Mouse (Mus musculus): ENCODE data around the gene Sec16a. TPM values are rescaled to one million over a fixed set of nuclear protein-coding genes. Genes with fewer than 3 reads are reported as not detected.

Sec16a gene
- 10 to 100 TPM; 50.3 to 50.4 TPM for total RNA-seq (2021)
- long read RNA-seq, full-length matches to known transcripts, result 21 of 60 reads
- long read RNA-seq, partial matches to known transcripts, result 22 of 60 reads
- long read RNA-seq, other reads (novel, unspliced or antisense), result 17 of 60 reads

- DNase-seq (ENCODE audit: low spot score in 2 of 2), result peak; percentile 99 to 100
Observed at GRCm38 (mm10) chr2:26444946-26445665, at the start of gene Sec16a. Gene Sec16a, minus strand, starts transcription at chr2:26445216.

- DNase-seq (ENCODE audit: low spot score in 2 of 2), result no peak
Observed at GRCm38 (mm10) chr2:26494396-26494795, 49.4 kb upstream of the Sec16a start.

GRCm38 (mm10) chr2:26493021-26493781 is 48.2 kb upstream of the Sec16a start:
- DNase-seq (ENCODE audit: low spot score in 2 of 2), result peak in 1 of 2 experiments; percentile 57

GRCm38 (mm10) chr2:26490760-26491301 is 45.8 kb upstream of the Sec16a start:
- no peak for DNase-seq (ENCODE audit: low spot score in 2 of 2)

GRCm38 (mm10) chr2:26488535-26489135 is 43.6 kb upstream of the Sec16a start:
- DNase-seq (ENCODE audit: low spot score in 2 of 2), result no peak

- peak in 1 of 2 experiments; percentile 53 for DNase-seq (ENCODE audit: low spot score in 2 of 2)
Observed at GRCm38 (mm10) chr2:26487322-26488021, 42.5 kb upstream of the Sec16a start.

GRCm38 (mm10) chr2:26486835-26487321 is 41.9 kb upstream of the Sec16a start:
- DNase-seq (ENCODE audit: low spot score in 2 of 2), result no peak

GRCm38 (mm10) chr2:26486264-26486810 is 41.3 kb upstream of the Sec16a start:
- no peak for DNase-seq (ENCODE audit: low spot score in 2 of 2)

GRCm38 (mm10) chr2:26485710-26486109 is 40.7 kb upstream of the Sec16a start:
- no peak for DNase-seq (ENCODE audit: low spot score in 2 of 2)

- no peak for DNase-seq (ENCODE audit: low spot score in 2 of 2)
Observed at GRCm38 (mm10) chr2:26485278-26485677, 40.3 kb upstream of the Sec16a start.

- DNase-seq (ENCODE audit: low spot score in 2 of 2), result no peak
Observed at GRCm38 (mm10) chr2:26484169-26484568, 39.2 kb upstream of the Sec16a start.

GRCm38 (mm10) chr2:26483230-26483869 is 38.3 kb upstream of the Sec16a start:
- DNase-seq (ENCODE audit: low spot score in 2 of 2), result no peak

- no peak for DNase-seq (ENCODE audit: low spot score in 2 of 2)
Observed at GRCm38 (mm10) chr2:26482824-26483223, 37.8 kb upstream of the Sec16a start.

GRCm38 (mm10) chr2:26481724-26482495 is 36.9 kb upstream of the Sec16a start:
- no peak for DNase-seq (ENCODE audit: low spot score in 2 of 2)

GRCm38 (mm10) chr2:26480911-26481310 is 35.9 kb upstream of the Sec16a start:
- DNase-seq (ENCODE audit: low spot score in 2 of 2), result no peak

- DNase-seq (ENCODE audit: low spot score in 2 of 2), result no peak
Observed at GRCm38 (mm10) chr2:26478685-26479205, 33.7 kb upstream of the Sec16a start.

- no peak for DNase-seq (ENCODE audit: low spot score in 2 of 2)
Observed at GRCm38 (mm10) chr2:26477911-26478310, 32.9 kb upstream of the Sec16a start.

- DNase-seq (ENCODE audit: low spot score in 2 of 2), result no peak
Observed at GRCm38 (mm10) chr2:26475505-26476430, 30.8 kb upstream of the Sec16a start.

All from layer of hippocampus, adult 18-20 months (tissue).